Mouse (Mus musculus): Measurements from ENCODE around the gene Pllp. TPM values are rescaled to one million over a fixed set of nuclear protein-coding genes. Genes with fewer than 3 reads are reported as not detected.

Pllp gene
- polyA plus RNA-seq, 1 experiment, result 242 TPM

DNA sequence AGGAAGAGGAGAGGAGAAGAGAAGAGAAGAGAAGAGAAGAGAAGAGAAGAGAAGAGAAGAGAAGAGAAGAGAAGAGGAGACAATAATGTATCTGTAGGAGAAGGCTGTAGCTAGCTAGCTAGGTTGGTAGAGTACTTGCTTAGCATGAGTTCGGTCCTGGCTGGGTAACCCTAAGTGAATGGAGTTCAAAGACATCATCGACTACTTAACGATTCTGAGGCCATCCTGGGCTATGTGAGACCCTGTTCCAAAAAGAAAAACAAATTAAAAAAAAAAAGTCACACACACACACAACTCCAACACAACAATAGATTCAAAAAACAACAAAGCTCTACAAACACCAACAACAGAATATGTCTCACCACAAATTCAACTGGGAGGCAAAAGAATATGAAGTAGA is 6.1 kb upstream of the Pllp start:
- 56% methylated on average over 3 of the region's 3 CpGs for WGBS
- Histone ChIP-seq H3K4me1 (ENCODE audit: control insufficient read depth, insufficient read depth, low read length) (no peaks in the 10 kb centered on the region), H3K27ac (ENCODE audit: insufficient read depth, low read length) (no peak overlapping the region), H3K27me3 (ENCODE audit: control insufficient read depth, insufficient read depth, low read length) (no peaks in the 10 kb centered on the region; the same call in 1 of the 2 replicates), H3K4me3 (replicated peaks; ENCODE audit: insufficient read depth, low read depth, low read length) (no peak overlapping the region)
- no peak for DNase-seq
- TF ChIP-seq CTCF (IDR thresholded peaks at IDR 0.05; ENCODE audit: borderline replicate concordance, insufficient read depth, low read depth, low read length) (no peak), POLR2A (IDR thresholded peaks at IDR 0.05; ENCODE audit: borderline replicate concordance, insufficient read depth, low read length) (no peak)

DNA sequence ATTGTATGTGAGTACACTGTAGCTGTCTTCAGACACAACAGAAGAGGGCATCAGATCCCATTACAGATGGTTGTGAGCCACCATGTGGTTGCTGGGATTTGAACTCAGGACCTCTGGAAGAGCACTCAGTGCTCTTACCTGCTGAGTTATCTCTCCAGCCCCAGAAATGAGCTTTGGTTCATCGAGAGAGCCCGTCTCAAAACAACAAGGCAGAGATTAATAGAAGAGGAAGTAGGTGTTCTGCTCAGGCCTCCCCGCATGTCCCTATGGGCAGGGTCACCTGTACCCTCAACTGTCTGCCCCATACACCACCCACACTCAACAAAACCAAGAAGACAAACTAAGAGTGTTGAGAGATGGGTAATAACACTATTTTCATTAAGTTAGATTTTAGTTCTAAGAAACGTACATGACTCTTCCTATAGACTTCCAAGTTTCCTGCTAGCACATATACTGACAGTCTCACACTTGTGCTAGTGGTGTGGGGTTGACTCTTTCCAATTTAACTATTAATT is 4.4 kb upstream of the Pllp start:
- 92% methylated on average over 4 of the region's 4 CpGs for WGBS
- TF ChIP-seq CTCF (IDR thresholded peaks at IDR 0.05; ENCODE audit: borderline replicate concordance, insufficient read depth, low read depth, low read length) (no peak), POLR2A (IDR thresholded peaks at IDR 0.05; ENCODE audit: borderline replicate concordance, insufficient read depth, low read length) (no peak)
- Histone ChIP-seq H3K27ac (ENCODE audit: insufficient read depth, low read length) (no peak overlapping the region), H3K4me3 (replicated peaks; ENCODE audit: insufficient read depth, low read depth, low read length) (no peak overlapping the region), H3K27me3 (ENCODE audit: control insufficient read depth, insufficient read depth, low read length) (peaks cover 4% of the 10 kb centered on the region; the same call in 1 of the 2 replicates), H3K4me1 (ENCODE audit: control insufficient read depth, insufficient read depth, low read length) (no peaks in the 10 kb centered on the region)
- DNase-seq, result no peak

DNA sequence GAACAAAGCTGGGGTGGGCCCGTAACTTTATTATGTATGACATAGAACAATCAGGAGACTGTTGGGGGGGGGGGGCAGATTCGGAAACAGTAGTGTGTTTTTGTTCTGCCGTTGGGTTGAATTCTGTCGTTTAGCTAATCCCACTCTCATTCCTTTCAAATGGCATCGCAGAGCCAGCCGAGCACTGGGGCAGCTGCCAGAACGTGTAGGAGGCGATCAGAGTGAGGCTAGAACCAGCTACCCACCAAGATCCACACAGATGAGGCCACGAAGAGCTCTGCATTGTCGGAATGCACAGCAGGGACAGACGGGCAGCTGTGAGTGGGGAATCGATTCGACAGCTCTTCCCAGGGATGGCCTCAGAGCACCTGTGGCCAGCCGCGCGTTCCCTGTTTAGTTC is 3.3 kb upstream of the Pllp start:
- 42% methylated on average over 16 of the region's 16 CpGs for WGBS
- TF ChIP-seq POLR2A (IDR thresholded peaks at IDR 0.05; ENCODE audit: borderline replicate concordance, insufficient read depth, low read length) (no peak), CTCF (IDR thresholded peaks at IDR 0.05; ENCODE audit: borderline replicate concordance, insufficient read depth, low read depth, low read length) (no peak)

DNA sequence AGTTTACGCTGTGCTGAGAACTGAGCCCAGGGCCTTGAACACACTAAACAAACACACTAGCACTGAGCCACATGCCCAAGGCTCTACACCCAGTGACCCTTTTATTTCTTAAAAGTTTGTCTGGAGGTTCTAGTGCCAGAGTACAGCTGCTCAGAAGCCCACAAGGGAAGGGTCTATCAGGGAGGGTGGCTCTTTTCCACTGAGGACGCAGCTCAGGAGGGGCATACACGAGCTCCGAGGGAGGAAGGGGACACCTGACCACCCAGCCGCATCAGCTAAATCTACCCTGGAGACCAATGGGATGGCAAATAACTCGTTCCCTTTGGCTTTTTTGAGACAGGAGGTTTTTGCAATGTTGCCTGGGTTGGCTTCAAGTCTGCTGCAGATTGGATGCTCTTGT is 1.9 kb upstream of the Pllp start:
- DNase-seq, result no peak
- 88% methylated on average over 6 of the region's 6 CpGs for WGBS
- H3K27me3 ChIP-seq (ENCODE audit: control insufficient read depth, insufficient read depth, low read length), result peaks cover 4% of the 10 kb centered on the region; the same call in 1 of the 2 replicates
- TF ChIP-seq POLR2A (IDR thresholded peaks at IDR 0.05; ENCODE audit: borderline replicate concordance, insufficient read depth, low read length) (no peak), CTCF (IDR thresholded peaks at IDR 0.05; ENCODE audit: borderline replicate concordance, insufficient read depth, low read depth, low read length) (no peak)
- no peaks in the 10 kb centered on the region for H3K4me1 ChIP-seq (ENCODE audit: control insufficient read depth, insufficient read depth, low read length)
- H3K4me3 ChIP-seq (replicated peaks; ENCODE audit: insufficient read depth, low read depth, low read length), result no peak overlapping the region
- H3K27ac ChIP-seq (ENCODE audit: insufficient read depth, low read length), result no peak overlapping the region

More for the DNA sequence above, 3.3 kb upstream of the Pllp start:
- H3K4me1 ChIP-seq (ENCODE audit: control insufficient read depth, insufficient read depth, low read length), result no peaks in the 10 kb centered on the region
- H3K4me3 ChIP-seq (replicated peaks; ENCODE audit: insufficient read depth, low read depth, low read length), result no peak overlapping the region
- DNase-seq, result peak in 1 of 2 experiments; percentile 1
- H3K27ac ChIP-seq (ENCODE audit: insufficient read depth, low read length), result no peak overlapping the region
- H3K27me3 ChIP-seq (ENCODE audit: control insufficient read depth, insufficient read depth, low read length), result peaks cover 4% of the 10 kb centered on the region; the same call in 1 of the 2 replicates

- H3K4me1 ChIP-seq (ENCODE audit: control insufficient read depth, insufficient read depth, low read length), result no peaks in the 10 kb centered on the region
- H3K27ac ChIP-seq (ENCODE audit: insufficient read depth, low read length), result no peak overlapping the region
- peaks cover 4% of the 10 kb centered on the region; the same call in 1 of the 2 replicates for H3K27me3 ChIP-seq (ENCODE audit: control insufficient read depth, insufficient read depth, low read length)
- no peak for TF ChIP-seq CTCF (IDR thresholded peaks at IDR 0.05; ENCODE audit: borderline replicate concordance, insufficient read depth, low read depth, low read length)
- TF ChIP-seq POLR2A (IDR thresholded peaks at IDR 0.05; ENCODE audit: borderline replicate concordance, insufficient read depth, low read length), result no peak
- DNase-seq, result no peak
- no peak overlapping the region for H3K4me3 ChIP-seq (replicated peaks; ENCODE audit: insufficient read depth, low read depth, low read length)
- WGBS, result 61% methylated on average over 3 of the region's 3 CpGs
Measured at GRCm38 (mm10) chr8:94696566-94696965, 488 bp upstream of the Pllp start.

- Histone ChIP-seq H3K27me3 (ENCODE audit: control insufficient read depth, insufficient read depth, low read length) (peaks cover 4% of the 10 kb centered on the region; the same call in 1 of the 2 replicates), H3K27ac (ENCODE audit: insufficient read depth, low read length) (no peak overlapping the region; the same call in 1 of the 2 replicates), H3K4me3 (replicated peaks; ENCODE audit: insufficient read depth, low read depth, low read length) (peak overlapping the region; percentile 28), H3K4me1 (ENCODE audit: control insufficient read depth, insufficient read depth, low read length) (no peaks in the 10 kb centered on the region)
- 3% methylated on average over 31 of the region's 31 CpGs for WGBS
- DNase-seq, result no peak
- TF ChIP-seq POLR2A (IDR thresholded peaks at IDR 0.05; ENCODE audit: borderline replicate concordance, insufficient read depth, low read length) (no peak), CTCF (IDR thresholded peaks at IDR 0.05; ENCODE audit: borderline replicate concordance, insufficient read depth, low read depth, low read length) (no peak)
Measured at GRCm38 (mm10) chr8:94695341-94695993, 611 bp downstream of the Pllp start.

- no peak for DNase-seq
- Histone ChIP-seq H3K27me3 (ENCODE audit: control insufficient read depth, insufficient read depth, low read length) (peaks cover 4% of the 10 kb centered on the region; the same call in 1 of the 2 replicates), H3K4me1 (ENCODE audit: control insufficient read depth, insufficient read depth, low read length) (no peaks in the 10 kb centered on the region), H3K27ac (ENCODE audit: insufficient read depth, low read length) (peak overlapping the region; percentile 47; the same call in 1 of the 2 replicates), H3K4me3 (replicated peaks; ENCODE audit: insufficient read depth, low read depth, low read length) (peak overlapping the region; percentile 16)
- 30% methylated on average over 6 of the region's 6 CpGs for WGBS
- TF ChIP-seq POLR2A (IDR thresholded peaks at IDR 0.05; ENCODE audit: borderline replicate concordance, insufficient read depth, low read length) (no peak), CTCF (IDR thresholded peaks at IDR 0.05; ENCODE audit: borderline replicate concordance, insufficient read depth, low read depth, low read length) (no peak)
Measured at GRCm38 (mm10) chr8:94694701-94695100, 1.4 kb downstream of the Pllp start.

DNA sequence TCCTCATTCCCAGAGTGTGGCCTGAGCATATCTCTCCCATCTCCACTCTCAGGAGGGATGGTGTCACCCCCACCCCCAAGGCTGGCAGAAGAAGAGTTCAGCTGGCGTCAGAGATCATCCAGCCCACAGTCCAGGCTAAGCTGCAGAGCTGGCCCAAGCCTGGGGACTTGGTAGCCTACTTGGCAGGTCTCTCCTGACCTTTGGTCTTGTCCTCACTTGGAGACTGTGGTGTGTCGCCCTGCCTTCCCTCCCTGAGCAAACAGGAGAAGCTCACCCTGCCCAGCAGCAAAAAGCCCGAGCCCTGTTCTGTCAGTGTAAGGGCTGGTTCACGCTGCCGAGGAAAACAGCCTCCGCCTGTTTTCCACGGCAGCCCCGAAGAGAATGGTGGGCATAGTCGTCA is 10.1 kb downstream of the Pllp start:
- Histone ChIP-seq H3K27ac (ENCODE audit: insufficient read depth, low read length) (no peak overlapping the region), H3K4me1 (ENCODE audit: control insufficient read depth, insufficient read depth, low read length) (no peaks in the 10 kb centered on the region), H3K4me3 (replicated peaks; ENCODE audit: insufficient read depth, low read depth, low read length) (no peak overlapping the region), H3K27me3 (ENCODE audit: control insufficient read depth, insufficient read depth, low read length) (no peaks in the 10 kb centered on the region)
- TF ChIP-seq POLR2A (IDR thresholded peaks at IDR 0.05; ENCODE audit: borderline replicate concordance, insufficient read depth, low read length) (no peak), CTCF (IDR thresholded peaks at IDR 0.05; ENCODE audit: borderline replicate concordance, insufficient read depth, low read depth, low read length) (no peak)
- DNase-seq, result no peak
- 64% methylated on average over 9 of the region's 9 CpGs for WGBS
